Mouse (Mus musculus) liver, embryonic 15.5 days (tissue): ENCODE measurements around the gene Rusc2. TPM values are rescaled to one million over a fixed set of nuclear protein-coding genes. Genes with fewer than 3 reads are reported as not detected.

Experiments used
- ATAC-seq: fragments of 200-750 bp; cut with Nextera tagmentation; 2 replicates; pipeline ENCODE4 v1.8.0; 2017; ENCODE audit warnings: moderate number of reproducible peaks, mild to moderate bottlenecking, moderate library complexity; ENCODE audit not compliant: insufficient read depth
- H3K27ac ChIP-seq: fragments of 300-500 bp; sonication (generic); replicated peaks from 2 replicates; pipeline ENCODE4 v1.5.1; 2015; ENCODE audit warnings: mild to moderate bottlenecking, inconsistent platforms
- H3K27me3 ChIP-seq: fragments of 300-500 bp; sonication (generic); 2 replicates; pipeline ENCODE4 v1.6.1; 2015; ENCODE audit warnings: mild to moderate bottlenecking, inconsistent platforms
- H3K36me3 ChIP-seq: fragments of 300-500 bp; sonication (generic); replicated peaks from 2 replicates; pipeline ENCODE4 v1.6.1; 2015; ENCODE audit warnings: moderate library complexity, mild to moderate bottlenecking, inconsistent platforms
- H3K4me1 ChIP-seq: fragments of 300-500 bp; sonication (generic); replicated peaks from 2 replicates; pipeline ENCODE4 v1.6.1; 2015; ENCODE audit warnings: inconsistent platforms
- H3K4me2 ChIP-seq: fragments of 300-500 bp; sonication (generic); 2 replicates; pipeline ENCODE4 v1.6.1; 2015; ENCODE audit warnings: moderate library complexity, mild to moderate bottlenecking, inconsistent platforms
- H3K4me3 ChIP-seq: fragments of 300-500 bp; sonication (generic); replicated peaks from 2 replicates; pipeline ENCODE4 v1.5.1; 2015; ENCODE audit warnings: mild to moderate bottlenecking, inconsistent platforms
- H3K9ac ChIP-seq: fragments of 300-500 bp; sonication (generic); 2 replicates; pipeline ENCODE4 v1.6.1; 2015; ENCODE audit warnings: moderate library complexity, mild to moderate bottlenecking, inconsistent platforms
- H3K9me3 ChIP-seq: fragments of 300-500 bp; sonication (generic); replicated peaks from 2 replicates; pipeline ENCODE4 v1.6.1; 2016; ENCODE audit warnings: inconsistent platforms
- WGBS: fragments of 180-500 bp; shearing (Covaris S2); methylation state at CpG from one replicate; pipeline ENCODE4 v1.1.7; 2015; ENCODE audit warnings: mixed read lengths; ENCODE audit not compliant: insufficient replicate concordance; 5-methylcytosine and 5-hydroxymethylcytosine counted together
- polyA plus RNA-seq: library from polyadenylated mRNA; unstranded; fragments of >200 nt; fragmentation: Nextera tagmentation; extraction: Ambion mirVana; gene quantifications from 2 replicates; pipeline ENCODE4 v1.2.1, GENCODE M21; 2015

Rusc2 gene
- polyA plus RNA-seq, 1 experiment from 2014 or later = 1.4 TPM

DNA sequence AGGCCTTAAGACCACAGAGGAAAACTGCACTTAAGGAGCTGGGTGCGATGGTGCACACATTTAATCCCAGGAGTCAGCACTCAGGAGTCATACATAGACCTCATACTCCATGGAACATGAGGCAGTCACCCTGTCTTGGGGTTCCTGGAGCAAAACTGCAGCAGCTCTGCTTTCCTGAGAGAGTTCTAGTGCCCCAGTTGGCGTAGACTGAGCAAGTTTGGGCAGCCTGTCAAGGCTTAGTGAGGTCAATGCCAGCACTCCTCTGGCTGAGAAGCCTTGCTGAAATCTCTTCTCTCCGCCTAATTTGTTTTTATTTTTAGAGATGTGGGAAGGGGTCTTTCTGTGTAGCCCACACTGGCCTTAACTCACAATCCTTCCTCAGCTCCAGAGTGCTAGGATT, 66.8 kb downstream of the Rusc2 start:
- no peak overlapping the region for H3K27ac ChIP-seq
- peaks cover 6% of the 10 kb centered on the region; the same call in 1 of the 2 replicates for H3K36me3 ChIP-seq
- H3K27me3 ChIP-seq = peaks cover 42% of the 10 kb centered on the region
- no peaks in the 10 kb centered on the region for H3K9me3 ChIP-seq
- no peak overlapping the region for H3K4me2 ChIP-seq
- no peak overlapping the region for H3K9ac ChIP-seq
- ATAC-seq = no peak
- 72% methylated on average over 3 of the region's 3 CpGs for WGBS
- H3K4me3 ChIP-seq = no peak overlapping the region
- peaks cover 5% of the 10 kb centered on the region for H3K4me1 ChIP-seq

DNA sequence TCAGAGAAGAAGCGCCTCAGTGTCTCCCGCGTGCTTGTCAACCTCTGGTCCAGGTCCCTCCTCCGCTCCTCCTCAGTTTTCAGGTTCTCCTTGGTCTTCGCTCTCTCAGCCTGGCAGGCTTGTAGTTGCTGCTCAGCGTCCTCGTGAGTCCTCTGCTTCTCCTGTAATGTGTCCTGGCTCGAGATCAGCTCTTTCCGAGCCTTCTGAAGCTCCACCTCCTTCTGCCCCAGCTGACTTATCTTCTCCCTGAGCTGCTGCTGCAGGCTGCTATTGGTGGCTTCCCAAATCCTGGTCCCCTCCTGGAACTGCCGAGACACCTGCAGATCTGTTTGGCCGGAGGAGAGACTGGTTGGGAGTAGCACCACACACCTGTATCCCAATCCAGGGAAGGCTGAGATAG, 70.5 kb downstream of the Rusc2 start:
- no peak overlapping the region for H3K27ac ChIP-seq
- no peak overlapping the region for H3K4me2 ChIP-seq
- no peak overlapping the region for H3K9ac ChIP-seq
- H3K4me3 ChIP-seq = no peak overlapping the region
- H3K27me3 ChIP-seq = peaks cover 54% of the 10 kb centered on the region
- H3K4me1 ChIP-seq = no peaks in the 10 kb centered on the region; the same call in 1 of the 2 replicates
- 35% methylated on average over 11 of the region's 11 CpGs for WGBS
- no peaks in the 10 kb centered on the region for H3K36me3 ChIP-seq
- no peak for ATAC-seq
- no peaks in the 10 kb centered on the region for H3K9me3 ChIP-seq

DNA sequence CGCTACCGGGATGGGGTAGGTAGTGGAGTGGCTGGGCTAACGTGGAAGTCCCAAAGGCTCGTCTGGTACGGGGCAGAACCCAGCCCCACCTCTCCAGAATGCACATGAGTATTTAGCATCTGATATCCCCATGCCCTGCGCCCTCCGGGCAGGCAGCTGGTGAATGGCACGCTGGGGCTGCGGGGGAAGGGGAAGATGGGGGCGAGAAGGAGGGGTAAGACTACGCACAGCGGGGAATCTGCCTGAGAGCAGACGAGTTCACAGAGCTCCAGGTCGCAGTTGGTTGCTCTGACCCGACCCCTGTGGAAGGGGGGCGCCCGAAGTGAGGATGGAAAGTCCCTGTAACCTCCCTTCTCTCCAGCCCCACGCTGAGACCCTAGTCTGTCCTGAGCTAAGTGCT, 71.6 kb downstream of the Rusc2 start:
- 2% methylated on average over 18 of the region's 18 CpGs for WGBS

DNA sequence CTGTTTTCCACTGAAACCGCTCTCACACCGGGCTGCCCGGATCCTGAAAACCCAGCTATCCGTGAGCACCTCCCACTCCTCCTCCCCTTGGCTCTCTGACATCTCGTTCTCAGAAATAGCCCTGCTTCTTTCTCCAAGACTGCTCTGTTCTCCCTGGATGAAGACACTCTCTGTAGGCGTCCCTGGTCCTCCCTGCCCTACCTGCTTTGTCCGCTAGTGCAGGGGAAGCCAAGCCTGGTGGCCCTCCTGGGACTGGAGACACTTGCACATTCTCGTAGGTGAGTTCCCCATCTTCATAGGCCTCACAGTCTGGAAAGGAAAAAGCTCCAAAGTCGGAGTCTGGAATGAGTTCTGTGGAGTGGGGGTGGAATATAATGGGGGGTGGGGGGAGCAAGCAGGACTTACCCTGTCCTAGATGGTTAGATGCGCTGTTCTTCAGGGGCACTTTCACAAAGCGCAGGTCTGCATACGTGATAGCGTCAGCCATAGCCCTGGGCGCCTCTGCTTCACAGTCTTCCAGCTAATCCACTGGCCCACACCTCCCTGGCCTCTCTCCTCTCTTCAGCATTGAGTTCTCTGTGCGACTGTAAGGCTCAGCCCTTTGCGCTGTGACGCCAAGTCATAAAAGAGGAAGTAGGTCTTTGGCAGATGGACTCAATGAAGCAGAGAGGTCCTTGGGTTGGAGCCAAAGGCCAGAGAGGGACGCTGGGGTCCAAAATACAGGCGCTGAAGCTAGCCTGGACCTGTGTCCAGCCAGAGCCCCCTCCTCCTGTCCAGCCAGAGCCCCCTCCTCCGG, 72.5 kb downstream of the Rusc2 start, which contains the start of gene Cd72:
Cd72 (minus strand) TSS at position 588 of the 796 bp plus-strand sequence.
- Histone ChIP-seq H3K9ac (no peak within 1 kb of the TSS), H3K36me3 (no peaks in the 10 kb centered on the region), H3K4me2 (peak within 1 kb of the TSS; percentile 30), H3K27ac (no peak within 1 kb of the TSS), H3K27me3 (peaks cover 54% of the 10 kb centered on the region), H3K4me1 (no peaks in the 10 kb centered on the region; the same call in 1 of the 2 replicates), H3K9me3 (no peaks in the 10 kb centered on the region), H3K4me3 (no peak within 1 kb of the TSS)
- no peak for ATAC-seq
- WGBS = 18% methylated on average over 20 of the region's 20 CpGs

More for the DNA sequence above, 71.6 kb downstream of the Rusc2 start:
- Histone ChIP-seq H3K4me3 (no peak overlapping the region), H3K4me2 (peak overlapping the region; percentile 25), H3K9me3 (no peaks in the 10 kb centered on the region), H3K36me3 (no peaks in the 10 kb centered on the region), H3K4me1 (no peaks in the 10 kb centered on the region; the same call in 1 of the 2 replicates), H3K27ac (no peak overlapping the region), H3K27me3 (peaks cover 54% of the 10 kb centered on the region), H3K9ac (no peak overlapping the region)
- ATAC-seq = no peak

DNA sequence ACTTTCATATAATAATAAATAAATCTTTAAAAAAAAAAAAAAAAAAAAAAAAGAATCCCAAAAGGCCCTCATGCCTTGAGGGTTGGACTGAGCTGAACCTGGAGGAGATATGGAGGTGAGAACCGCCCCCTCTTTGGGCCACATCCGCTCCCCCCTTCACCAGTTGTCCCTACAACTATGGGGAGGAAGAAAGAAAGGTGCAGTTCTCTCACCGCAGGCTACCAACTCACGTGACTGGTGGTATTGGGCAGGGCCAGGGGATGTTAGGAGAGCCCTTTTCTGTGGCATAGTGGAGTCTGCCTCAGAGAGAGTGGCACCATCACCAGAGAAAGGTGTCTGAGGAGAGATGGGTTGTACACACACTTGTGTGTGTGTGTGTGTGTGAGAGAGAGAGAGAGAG, 74.7 kb downstream of the Rusc2 start:
- no peaks in the 10 kb centered on the region; the same call in 1 of the 2 replicates for H3K4me1 ChIP-seq
- H3K9ac ChIP-seq = no peak overlapping the region
- WGBS = 9% methylated on average over 4 of the region's 4 CpGs
- peaks cover 57% of the 10 kb centered on the region for H3K27me3 ChIP-seq
- no peak overlapping the region for H3K4me3 ChIP-seq
- no peaks in the 10 kb centered on the region for H3K9me3 ChIP-seq
- no peaks in the 10 kb centered on the region for H3K36me3 ChIP-seq
- H3K27ac ChIP-seq = no peak overlapping the region
- no peak for ATAC-seq
- no peak overlapping the region for H3K4me2 ChIP-seq

DNA sequence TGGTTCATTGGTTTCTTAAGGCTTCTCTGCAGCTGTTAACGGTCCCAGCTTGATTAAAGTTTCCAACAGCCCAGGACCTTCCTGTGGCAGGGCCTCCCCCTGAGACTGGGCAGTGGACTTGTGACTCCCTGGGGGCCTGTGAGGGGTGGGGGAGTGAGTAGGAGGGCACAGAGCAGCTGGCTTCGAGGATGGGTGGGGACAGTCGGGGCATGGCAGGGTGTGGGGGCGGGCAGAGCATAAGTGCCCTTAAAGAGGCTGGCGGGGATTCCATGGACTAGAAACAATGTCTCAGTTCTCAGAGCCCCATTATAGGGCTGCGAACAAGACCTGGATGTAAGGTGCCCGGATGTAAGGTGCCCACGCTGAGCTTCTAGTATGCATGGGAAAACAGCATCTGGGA, 75.3 kb downstream of the Rusc2 start:
- H3K9me3 ChIP-seq = no peaks in the 10 kb centered on the region
- H3K9ac ChIP-seq = no peak overlapping the region
- H3K36me3 ChIP-seq = no peaks in the 10 kb centered on the region
- H3K27ac ChIP-seq = no peak overlapping the region
- peaks cover 50% of the 10 kb centered on the region for H3K27me3 ChIP-seq
- no peak overlapping the region for H3K4me2 ChIP-seq
- ATAC-seq = no peak
- no peaks in the 10 kb centered on the region; the same call in 1 of the 2 replicates for H3K4me1 ChIP-seq
- WGBS = 26% methylated on average over 8 of the region's 8 CpGs
- H3K4me3 ChIP-seq = no peak overlapping the region

DNA sequence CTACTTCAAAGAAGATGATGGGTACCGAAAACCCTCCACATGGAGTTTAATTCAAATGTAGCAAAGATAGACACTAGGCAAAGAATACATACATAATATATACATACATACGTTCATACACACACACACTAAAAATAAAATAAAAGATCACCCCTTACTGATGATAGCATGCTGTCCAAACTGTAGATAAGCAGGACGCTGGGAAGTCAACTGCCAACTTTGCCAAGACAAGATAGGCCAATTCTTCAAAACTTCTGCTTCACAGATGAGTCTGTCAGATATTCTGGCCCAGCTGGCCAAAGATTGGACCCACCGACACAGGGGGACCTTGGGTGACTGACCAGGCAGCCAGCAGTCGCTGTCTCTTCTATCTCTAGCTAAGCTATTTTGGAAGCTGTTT, 81.3 kb downstream of the Rusc2 start:
- Histone ChIP-seq H3K4me2 (no peak overlapping the region), H3K9me3 (no peaks in the 10 kb centered on the region), H3K36me3 (no peaks in the 10 kb centered on the region), H3K4me3 (no peak overlapping the region), H3K27ac (no peak overlapping the region), H3K27me3 (0 out of 2 replicates have a peak, but pooled peaks cover 6% of the 10 kb centered on the region), H3K9ac (no peak overlapping the region), H3K4me1 (no peaks in the 10 kb centered on the region)
- 47% methylated on average over 5 of the region's 5 CpGs for WGBS
- ATAC-seq = no peak

DNA sequence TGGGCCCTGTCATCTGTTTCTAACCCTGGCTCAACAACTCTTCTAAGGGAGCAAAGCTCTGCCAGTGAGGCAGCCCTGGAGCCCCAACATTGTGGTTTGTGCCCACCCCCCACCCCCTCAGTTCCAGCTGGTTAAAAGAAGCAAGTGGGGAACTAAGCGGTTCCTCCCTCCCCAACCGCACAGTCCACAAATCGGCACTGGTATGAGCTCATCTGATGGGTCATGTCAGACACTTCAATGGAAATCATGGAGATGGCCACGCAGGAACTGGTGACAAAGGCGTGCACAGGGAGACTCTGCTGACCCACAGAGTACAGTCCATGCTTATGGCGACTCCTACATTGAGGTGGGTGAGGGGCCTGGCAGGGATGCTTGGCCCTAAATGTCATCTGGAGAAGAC, 84.2 kb downstream of the Rusc2 start:
- no peak overlapping the region for H3K4me3 ChIP-seq
- no peak overlapping the region for H3K27ac ChIP-seq
- whole genome bisulfite sequencing = 43% methylated on average over 6 of the region's 6 CpGs
- H3K9ac ChIP-seq = no peak overlapping the region
- 0 out of 2 replicates have a peak, but pooled peaks cover 4% of the 10 kb centered on the region for H3K27me3 ChIP-seq
- H3K4me2 ChIP-seq = no peak overlapping the region
- H3K36me3 ChIP-seq = no peaks in the 10 kb centered on the region
- H3K4me1 ChIP-seq = no peaks in the 10 kb centered on the region
- no peaks in the 10 kb centered on the region for H3K9me3 ChIP-seq
- ATAC-seq = no peak

DNA sequence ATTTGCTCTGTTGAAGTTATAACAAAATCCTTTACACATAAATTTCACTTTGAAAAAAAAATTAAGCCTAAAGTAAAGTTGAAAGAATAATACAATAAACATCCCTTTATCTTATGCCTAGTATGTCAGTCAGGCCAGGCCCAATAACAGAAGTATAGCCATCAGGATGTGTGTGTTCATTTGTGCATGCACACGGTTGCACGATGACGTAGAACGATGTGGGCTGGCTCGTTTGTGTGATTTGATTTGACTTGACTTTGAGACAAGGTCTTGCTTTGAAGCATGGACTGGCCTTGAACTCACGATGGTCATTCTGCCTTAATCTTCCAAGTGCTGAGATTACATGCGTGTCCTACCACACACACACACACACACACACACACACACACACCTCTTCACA, 85.1 kb downstream of the Rusc2 start:
- no peak overlapping the region for H3K27ac ChIP-seq
- no peak overlapping the region for H3K4me3 ChIP-seq
- no peaks in the 10 kb centered on the region for H3K4me1 ChIP-seq
- no peaks in the 10 kb centered on the region for H3K27me3 ChIP-seq
- no peak for ATAC-seq
- no peaks in the 10 kb centered on the region for H3K9me3 ChIP-seq
- WGBS = 71% methylated on average over 7 of the region's 7 CpGs
- no peak overlapping the region for H3K9ac ChIP-seq
- no peak overlapping the region for H3K4me2 ChIP-seq
- no peaks in the 10 kb centered on the region for H3K36me3 ChIP-seq

DNA sequence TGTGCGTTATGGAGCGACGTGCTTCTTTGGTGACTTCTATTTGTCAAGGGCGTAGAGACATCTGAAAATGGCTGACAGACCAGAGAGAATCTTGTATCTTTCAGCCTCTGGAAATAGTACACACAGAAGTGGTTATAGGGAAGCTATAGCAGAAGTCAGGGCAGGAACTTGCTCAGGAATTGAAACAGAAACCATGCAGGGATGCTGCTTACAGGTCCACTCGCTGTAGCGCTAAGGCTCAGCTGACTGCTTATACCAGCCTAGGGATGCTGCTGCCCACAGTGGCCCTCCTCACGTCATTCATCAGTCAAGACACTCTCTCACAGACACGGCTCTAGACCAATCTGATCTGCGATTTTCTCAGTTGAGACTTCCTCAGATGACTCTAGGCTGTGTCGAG, 88.5 kb downstream of the Rusc2 start:
- no peak overlapping the region for H3K27ac ChIP-seq
- H3K4me1 ChIP-seq = no peaks in the 10 kb centered on the region
- no peak for ATAC-seq
- H3K27me3 ChIP-seq = no peaks in the 10 kb centered on the region; the same call in 1 of the 2 replicates
- H3K9me3 ChIP-seq = no peaks in the 10 kb centered on the region
- no peaks in the 10 kb centered on the region for H3K36me3 ChIP-seq
- H3K9ac ChIP-seq = no peak overlapping the region
- no peak overlapping the region for H3K4me3 ChIP-seq
- no peak overlapping the region for H3K4me2 ChIP-seq
- WGBS = 77% methylated on average over 10 of the region's 10 CpGs

DNA sequence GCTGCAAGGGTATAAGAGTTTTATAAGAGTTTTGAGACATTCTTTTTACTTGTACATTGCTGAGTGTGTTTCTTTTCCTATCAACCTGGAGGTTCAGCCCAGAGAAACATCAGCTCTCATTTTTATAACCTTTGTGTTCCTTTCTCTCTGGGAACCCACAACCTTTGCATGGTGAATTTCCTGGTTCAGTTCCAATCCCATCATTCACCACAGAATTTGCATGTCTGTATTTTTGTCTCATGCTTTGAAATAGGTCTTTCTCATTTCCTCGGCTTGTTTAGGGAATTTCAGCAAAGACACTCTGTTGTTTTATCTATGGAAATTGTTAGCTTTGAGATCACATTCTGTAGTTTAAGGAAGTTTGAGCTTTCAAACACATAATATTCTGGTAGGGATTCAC, 91.9 kb downstream of the Rusc2 start:
- no peak overlapping the region for H3K4me3 ChIP-seq
- H3K4me1 ChIP-seq = peaks cover 7% of the 10 kb centered on the region
- H3K27ac ChIP-seq = no peak overlapping the region
- 40% methylated on average over 1 of the region's 1 CpGs for WGBS
- no peaks in the 10 kb centered on the region; the same call in 1 of the 2 replicates for H3K27me3 ChIP-seq
- H3K9me3 ChIP-seq = no peaks in the 10 kb centered on the region
- ATAC-seq = no peak
- H3K9ac ChIP-seq = no peak overlapping the region
- H3K36me3 ChIP-seq = no peaks in the 10 kb centered on the region
- no peak overlapping the region for H3K4me2 ChIP-seq
